In genomic region chr16:29579167-29579786, GRCm38 (mm10) we compare ENCODE assay signal across 8 mouse cellular contexts. TPM values are rescaled to one million over a fixed set of nuclear protein-coding genes. Genes with fewer than 3 reads are reported as not detected.
DNase-seq lines count a peak whose midpoint lies in the region; ATAC-seq lines count a peak whose summit lies in the region.

TSS of gene Opa1 (plus strand) at chr16:29579334.

- no peak within 1 kb of the TSS for H3K27ac ChIP-seq in hindbrain, embryonic 11.5 days (ENCODE audit: low read depth, low read length)

- H3K27me3 ChIP-seq in hindbrain, embryonic 11.5 days (ENCODE audit: control insufficient read depth, insufficient read depth, low read length), result no peaks in the 10 kb centered on the region

- H3K36me3 ChIP-seq in hindbrain, embryonic 11.5 days (ENCODE audit: control insufficient read depth, insufficient read depth, low read length), result no peaks in the 10 kb centered on the region

- WGBS in hindbrain, embryonic 11.5 days, result 2% methylated on average over 39 of the region's 39 CpGs

- H3K4me3 ChIP-seq in hindbrain, embryonic 11.5 days (ENCODE audit: low read depth, low read length), result peak within 1 kb of the TSS; percentile 94

- DNase-seq in Muller cell, postnatal 12 days (ENCODE audit: inconsistent ontology term), result peak; percentile 98
- peak; percentile 97 for DNase-seq in cerebellum, adult 9-11 months
- peak; percentile 90 to 99 for DNase-seq in frontal cortex, adult 2 months (ENCODE audit: extremely low spot score in 1 of 2, low spot score in 1 of 2)
- peak; percentile 99 for DNase-seq in hindbrain, embryonic 11.5 days (ENCODE audit: low spot score)
- DNase-seq in layer of hippocampus, postnatal 10 days (ENCODE audit: low spot score in 2 of 2), result peak; percentile 100
- DNase-seq in lung, postnatal 10 days, result peak; percentile 98
- peak; percentile 98 for DNase-seq in ovary, postnatal 36 days (ENCODE audit: low spot score)
- peak; percentile 98 for DNase-seq in thymus, postnatal 25 days

- peak within 1 kb of the TSS; percentile 92 for H3K9ac ChIP-seq in hindbrain, embryonic 11.5 days (ENCODE audit: low read depth, low read length)

- H3K4me1 ChIP-seq in hindbrain, embryonic 11.5 days (replicated peaks; ENCODE audit: control insufficient read depth, insufficient read depth, low read length), result no peaks in the 10 kb centered on the region; the same call in 1 of the 2 replicates

- peak within 1 kb of the TSS; percentile 87 for H3K4me2 ChIP-seq in hindbrain, embryonic 11.5 days (replicated peaks; ENCODE audit: low read depth, low read length)

- H3K9me3 ChIP-seq in hindbrain, embryonic 11.5 days (ENCODE audit: control insufficient read depth, low read length), result no peaks in the 10 kb centered on the region

- ATAC-seq in hindbrain, embryonic 11.5 days (ENCODE audit: low FRiP score), result peak; percentile 99

RNA-seq across cellular contexts. Expression of gene Opa1, which starts in this region (rescaled TPM):
- 45.3 and 49.9 TPM in 2 replicates for polyA plus RNA-seq in frontal cortex, adult 2 months (2012; rRNA removed)
- polyA plus RNA-seq in hindbrain, embryonic 11.5 days (2014; fragmentation: Nextera tagmentation; extraction: Ambion mirVana), result 51.2 and 53.8 TPM in 2 replicates
- 100 to 1,000 TPM; 109 to 110 TPM for total RNA-seq in layer of hippocampus, postnatal 10 days (2021)
